Mouse (Mus musculus) midbrain, postnatal 0 days (tissue): ENCODE data around the gene Slco1a1. TPM values are rescaled to one million over a fixed set of nuclear protein-coding genes. Genes with fewer than 3 reads are reported as not detected.

Source experiments
- ATAC-seq: fragments of 200-750 bp; cut with Nextera tagmentation; 2 replicates; pipeline ENCODE4 v1.8.0; 2017; ENCODE audit warnings: moderate number of reproducible peaks, mild to moderate bottlenecking, moderate TSS enrichment, moderate library complexity; ENCODE audit not compliant: low FRiP score
- DNase-seq: peaks from one replicate; pipeline ENCODE4 v3.0.0-alpha.2; 2015; ENCODE audit warnings: low spot score
- H3K27ac ChIP-seq: fragments of 300-500 bp; sonication (generic); 2 replicates; pipeline ENCODE4 v1.5.1; 2014; ENCODE audit warnings: low read depth, mild to moderate bottlenecking, low read length, mixed read lengths
- H3K27me3 ChIP-seq: fragments of 300-500 bp; sonication (generic); 2 replicates; pipeline ENCODE4 v1.6.1; 2014; ENCODE audit warnings: low read length, control low read depth, mixed read lengths; ENCODE audit not compliant: insufficient read depth
- H3K36me3 ChIP-seq: fragments of 300-500 bp; sonication (generic); 2 replicates; pipeline ENCODE4 v1.6.1; 2014; ENCODE audit warnings: low read length, control low read depth, mixed read lengths; ENCODE audit not compliant: insufficient read depth
- H3K4me1 ChIP-seq: fragments of 300-500 bp; sonication (generic); 2 replicates; pipeline ENCODE4 v1.6.1; 2014; ENCODE audit warnings: mild to moderate bottlenecking, control low read depth, antibody characterized with exemption, low read length, mixed read lengths; ENCODE audit not compliant: insufficient read depth
- H3K4me2 ChIP-seq: fragments of 300-500 bp; sonication (generic); 2 replicates; pipeline ENCODE4 v1.6.1; 2014; ENCODE audit warnings: low read depth, mild to moderate bottlenecking, low read length, mixed read lengths; ENCODE audit not compliant: poor library complexity, severe bottlenecking
- H3K4me3 ChIP-seq: fragments of 300-500 bp; sonication (generic); 2 replicates; pipeline ENCODE4 v1.5.1; 2014; ENCODE audit warnings: low read depth, mild to moderate bottlenecking, low read length, moderate library complexity
- H3K9ac ChIP-seq: fragments of 300-500 bp; sonication (generic); replicated peaks from 2 replicates; pipeline ENCODE4 v1.6.1; 2014; ENCODE audit warnings: mild to moderate bottlenecking, low read length, moderate library complexity, mixed read lengths; ENCODE audit not compliant: poor library complexity, severe bottlenecking
- H3K9me3 ChIP-seq: fragments of 300-500 bp; sonication (generic); 2 replicates; pipeline ENCODE4 v1.6.1; 2016; ENCODE audit warnings: low read length, control low read depth
- CTCF ChIP-seq: IDR thresholded peaks from 2 replicates; pipeline ENCODE4 v1.5.1; 2016; ENCODE audit warnings: antibody characterized with exemption, mild to moderate bottlenecking
- WGBS: fragments of 180-500 bp; shearing (Covaris S2); extraction: QIAGEN DNeasy Blood & Tissue Kit; methylation state at CpG from one replicate; pipeline ENCODE4 v1.1.7; 2014; 5-methylcytosine and 5-hydroxymethylcytosine counted together
- polyA plus RNA-seq: library from polyadenylated mRNA; unstranded; fragments of >200 nt; fragmentation: Nextera tagmentation; extraction: Ambion mirVana; gene quantifications from 2 replicates; pipeline ENCODE4 v1.2.1, GENCODE M21; 2015
- total RNA-seq: library from RNA; depleted of rRNA; stranded (reverse); fragments of >200 nt; gene quantifications from 2 replicates; pipeline ENCODE4 v1.2.3, GENCODE M21; 2014; rRNA removed

Gene Slco1a1
- total and polyA plus RNA-seq, 2 experiments from 2014 or later, result not detected

DNA sequence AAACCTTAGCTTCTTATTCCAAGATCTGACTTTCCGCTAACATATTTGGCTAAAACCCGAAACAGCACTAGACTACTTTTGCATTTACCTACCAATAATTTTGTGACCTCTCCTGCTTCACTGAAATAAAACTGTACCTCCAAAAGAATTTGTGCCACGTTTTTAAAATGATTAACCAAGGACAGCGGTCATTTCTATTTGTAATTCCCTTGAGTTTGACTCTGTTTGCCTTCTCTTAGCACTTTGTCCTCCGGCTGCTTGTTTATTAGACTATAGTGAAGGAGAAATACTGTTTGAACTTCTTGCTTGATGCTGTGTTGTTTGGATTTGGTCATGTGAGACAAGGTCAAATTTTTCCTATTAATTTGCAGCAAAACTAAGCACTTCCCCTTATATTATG is 78.0 kb downstream of the Slco1a1 start:
- Histone ChIP-seq H3K36me3 (no peaks in the 10 kb centered on the region), H3K9me3 (no peaks in the 10 kb centered on the region), H3K27me3 (no peaks in the 10 kb centered on the region), H3K4me2 (no peak overlapping the region), H3K9ac (no peak overlapping the region), H3K4me1 (no peaks in the 10 kb centered on the region), H3K27ac (no peak overlapping the region), H3K4me3 (no peak overlapping the region)
- DNase-seq (no peak), ATAC-seq (no peak)
- TF ChIP-seq CTCF, result no peak
- 85% methylated on average over 5 of the region's 5 CpGs for WGBS

DNA sequence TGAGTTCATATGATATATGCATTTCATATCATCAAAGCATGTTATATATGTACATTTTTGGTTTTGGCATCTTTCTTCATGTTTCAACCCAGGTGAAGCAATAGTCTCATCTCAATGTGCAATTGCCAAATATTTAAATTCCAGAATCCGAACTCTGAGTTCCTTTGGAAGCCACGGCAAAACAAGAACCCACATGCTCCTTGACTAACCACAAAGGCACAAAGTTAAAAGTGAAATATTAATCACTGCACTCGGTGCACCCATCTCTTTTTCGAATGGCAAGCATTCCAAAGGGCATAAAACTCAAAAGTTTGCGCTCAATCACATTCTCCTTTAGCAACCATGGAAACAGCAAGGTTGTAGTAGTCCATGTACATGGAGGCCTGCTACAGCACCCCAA is 80.7 kb downstream of the Slco1a1 start:
- Histone ChIP-seq H3K4me2 (no peak overlapping the region), H3K9me3 (no peaks in the 10 kb centered on the region), H3K4me1 (no peaks in the 10 kb centered on the region), H3K27me3 (no peaks in the 10 kb centered on the region), H3K9ac (no peak overlapping the region), H3K4me3 (no peak overlapping the region), H3K27ac (no peak overlapping the region), H3K36me3 (no peaks in the 10 kb centered on the region)
- DNase-seq, result no peak
- WGBS, result 85% methylated on average over 5 of the region's 5 CpGs
- no peak for ATAC-seq
- TF ChIP-seq CTCF, result no peak

DNA sequence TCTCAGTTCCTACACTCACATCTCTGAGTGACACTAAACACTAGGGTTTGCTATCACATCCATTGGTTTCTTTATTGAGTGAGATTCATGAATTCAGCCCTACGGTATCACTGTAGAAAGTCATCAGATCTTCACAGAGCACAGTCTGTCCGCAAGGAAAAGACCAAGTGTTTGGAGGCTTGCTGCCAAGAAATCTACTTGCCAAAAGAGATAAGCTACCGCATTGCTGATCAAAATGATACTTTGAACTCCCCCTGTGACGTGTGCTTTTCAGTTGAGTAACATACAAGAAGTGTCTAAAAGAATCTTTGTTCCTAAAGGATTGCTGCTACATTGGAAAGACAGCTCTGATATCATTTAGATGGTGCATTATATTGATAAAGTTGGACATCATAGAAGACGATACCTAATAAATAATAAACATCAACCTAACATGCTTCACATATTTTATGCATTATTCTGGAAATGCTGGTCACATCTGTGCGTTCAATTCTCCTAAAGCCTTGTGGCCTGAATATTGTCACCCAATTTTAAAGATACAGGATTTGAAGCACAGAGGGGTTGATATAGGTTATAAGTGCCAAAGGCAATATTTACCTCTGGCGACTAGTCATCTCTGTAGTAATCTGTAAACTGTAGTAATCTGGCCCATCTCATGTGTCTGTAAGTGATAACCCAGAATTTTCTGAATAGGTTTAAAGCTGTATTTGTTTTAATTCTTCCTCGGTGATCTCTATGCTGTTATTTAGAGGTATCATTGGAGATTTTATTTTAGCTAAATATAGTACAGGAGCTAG is 88.8 kb downstream of the Slco1a1 start:
- Histone ChIP-seq H3K4me3 (no peak overlapping the region), H3K27ac (no peak overlapping the region), H3K36me3 (no peaks in the 10 kb centered on the region), H3K4me2 (no peak overlapping the region), H3K9ac (no peak overlapping the region), H3K4me1 (no peaks in the 10 kb centered on the region), H3K9me3 (no peaks in the 10 kb centered on the region), H3K27me3 (no peaks in the 10 kb centered on the region)
- DNase-seq (peak; percentile 45), ATAC-seq (0 out of 2 replicates have a peak, but pooled peaks have one; percentile 13)
- WGBS, result 71% methylated on average over 8 of the region's 8 CpGs
- TF ChIP-seq CTCF, result no peak

Other genes starting within 250 kb of the Slco1a1 start
- gene Gm5724, start 173.2 kb downstream of the Slco1a1 start, total RNA-seq, result not detected in 2 replicates
- not detected in 2 replicates for gene Gm5724, start 173.2 kb downstream of the Slco1a1 start, polyA plus RNA-seq
- 1.8 and 2.6 TPM in 2 replicates for gene Slco1a4, start 90.8 kb downstream of the Slco1a1 start, total RNA-seq
- gene Slco1a4, start 90.8 kb downstream of the Slco1a1 start, polyA plus RNA-seq, result 1.8 and 3.1 TPM in 2 replicates
- 0.24 TPM in 1 of 2 replicates, not detected in the other for gene Gm6614, start 64.5 kb upstream of the Slco1a1 start, total RNA-seq
- gene Gm6614, start 64.5 kb upstream of the Slco1a1 start, polyA plus RNA-seq, result not detected in 2 replicates